Mouse (Mus musculus): ENCODE results near the gene Ankrd33. TPM values are rescaled to one million over a fixed set of nuclear protein-coding genes. Genes with fewer than 3 reads are reported as not detected.
"Not testable (repeated sequence)": the region's sequence is repeated elsewhere in the genome, so short reads cannot be mapped to it uniquely, and the experiment has no call there.

Ankrd33 gene
- total RNA-seq, 1 experiment from 2014 or later, result not detected

DNA sequence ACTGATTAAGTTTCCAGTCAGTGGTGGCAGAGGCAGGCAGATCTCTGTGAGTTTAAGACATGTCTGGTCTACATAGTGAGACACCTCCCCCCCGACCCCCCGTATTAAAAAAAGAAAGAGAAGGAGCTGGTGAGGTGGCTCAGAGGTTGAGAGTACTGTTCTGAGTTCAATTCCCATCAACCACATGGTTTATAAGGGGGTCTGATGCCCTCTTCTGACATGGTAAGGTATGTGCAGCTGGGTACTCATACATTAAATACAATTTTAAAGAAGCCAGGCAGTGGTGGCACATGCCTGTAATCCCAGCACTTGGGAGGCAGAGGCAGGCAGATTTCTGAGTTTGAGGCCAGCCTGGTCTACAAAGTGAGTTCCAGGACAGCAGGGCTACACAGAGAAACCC, 1.8 kb upstream of the Ankrd33 start:
- not testable (repeated sequence) for ATAC-seq (ENCODE audit: extremely low read depth, insufficient number of reproducible peaks, low FRiP score, poor library complexity, severe bottlenecking)

DNA sequence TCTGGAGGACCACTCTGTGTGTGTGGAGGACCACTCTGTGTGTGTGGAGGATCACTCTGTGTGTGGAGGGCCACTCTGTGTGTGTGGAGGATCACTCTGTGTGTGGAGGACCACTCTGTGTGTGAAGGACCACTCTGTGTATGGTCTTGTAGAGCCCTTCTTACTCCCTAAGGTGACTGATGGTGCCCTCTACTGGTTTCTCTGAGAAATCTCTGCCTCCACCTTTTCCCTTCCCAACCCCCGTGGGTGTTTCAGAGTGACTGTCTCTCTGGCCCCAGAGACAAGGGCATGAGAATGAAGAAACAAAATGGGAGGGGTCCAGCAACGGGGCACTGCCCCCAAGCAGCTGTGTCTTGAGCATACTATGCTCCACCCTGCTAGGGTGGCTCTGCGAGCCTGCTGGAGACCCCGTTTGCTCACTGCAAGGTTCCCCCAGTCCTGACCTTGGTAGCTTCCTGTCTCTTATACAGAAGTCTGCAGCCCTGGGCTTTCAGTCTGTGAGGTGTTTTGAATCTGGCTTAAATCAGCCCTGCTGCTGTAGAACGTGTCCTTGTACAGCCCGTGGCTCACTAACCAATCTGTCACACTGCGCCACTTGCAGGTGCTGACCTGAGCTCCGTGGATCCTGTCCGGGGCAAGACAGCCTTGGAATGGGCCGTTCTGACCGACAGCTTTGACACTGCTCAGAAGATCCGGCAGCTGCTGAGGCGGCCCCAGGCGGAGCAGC, 3.0 kb downstream of the Ankrd33 start:
- no peak for ATAC-seq (ENCODE audit: extremely low read depth, insufficient number of reproducible peaks, low FRiP score, poor library complexity, severe bottlenecking)

DNA sequence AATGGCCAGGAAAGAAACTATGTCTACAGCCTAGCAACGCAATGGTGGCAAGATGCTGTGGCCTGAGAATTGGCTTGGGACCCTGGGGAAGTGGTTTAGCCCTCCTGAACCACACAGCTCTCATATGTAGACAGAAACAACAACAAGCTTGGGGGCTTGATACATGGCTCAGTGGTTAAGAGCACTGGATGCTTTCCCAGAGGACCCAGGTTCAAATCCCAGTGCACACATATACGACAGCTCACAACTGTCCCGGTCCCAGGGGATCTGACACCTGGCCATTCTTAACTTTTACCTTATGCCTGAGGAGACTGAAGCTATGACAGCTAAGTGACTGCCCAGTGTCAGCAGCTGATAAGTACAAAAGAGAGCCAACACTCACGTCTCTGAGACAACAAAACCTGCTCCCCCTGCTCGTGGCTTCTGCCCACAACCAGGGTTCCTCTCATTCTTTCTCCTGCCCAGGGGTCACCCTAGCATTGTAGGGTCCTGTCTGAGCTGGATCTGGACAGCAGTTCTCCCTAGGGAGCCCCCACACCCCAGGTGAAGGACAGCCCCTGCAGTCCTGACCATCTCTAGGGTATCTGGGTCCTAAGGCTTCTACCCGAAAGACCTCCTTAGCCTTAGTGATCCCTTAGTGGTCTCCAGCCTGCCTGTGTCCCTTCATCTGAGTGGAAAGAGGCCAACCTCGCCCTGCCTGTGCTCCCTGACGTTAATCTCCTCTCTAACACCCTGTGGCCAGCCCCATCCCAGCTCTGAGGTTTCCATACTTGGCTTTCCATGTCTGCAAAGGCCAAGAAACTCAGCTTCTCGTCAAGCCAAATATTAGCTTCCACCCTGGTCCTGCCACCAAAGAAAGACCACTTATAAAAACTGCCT, 6.1 kb downstream of the Ankrd33 start:
- no peak for ATAC-seq (ENCODE audit: extremely low read depth, insufficient number of reproducible peaks, low FRiP score, poor library complexity, severe bottlenecking)

DNA sequence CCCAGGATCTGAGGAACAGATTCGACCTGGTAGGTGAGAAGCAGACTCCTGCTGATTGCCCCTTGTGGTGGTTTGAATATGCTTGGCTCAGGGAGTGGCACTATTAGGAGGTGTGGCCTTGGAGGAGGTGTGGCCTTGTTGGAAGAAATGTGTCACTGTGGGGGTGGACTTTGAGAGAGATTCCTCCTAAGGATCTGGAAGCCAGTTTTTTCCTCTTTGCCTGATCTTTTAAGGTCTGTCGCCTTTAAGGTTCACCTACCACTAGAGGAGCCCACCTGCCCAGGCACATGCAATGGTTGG, 6.7 kb downstream of the Ankrd33 start:
- no peak for ATAC-seq (ENCODE audit: extremely low read depth, insufficient number of reproducible peaks, low FRiP score, poor library complexity, severe bottlenecking)

DNA sequence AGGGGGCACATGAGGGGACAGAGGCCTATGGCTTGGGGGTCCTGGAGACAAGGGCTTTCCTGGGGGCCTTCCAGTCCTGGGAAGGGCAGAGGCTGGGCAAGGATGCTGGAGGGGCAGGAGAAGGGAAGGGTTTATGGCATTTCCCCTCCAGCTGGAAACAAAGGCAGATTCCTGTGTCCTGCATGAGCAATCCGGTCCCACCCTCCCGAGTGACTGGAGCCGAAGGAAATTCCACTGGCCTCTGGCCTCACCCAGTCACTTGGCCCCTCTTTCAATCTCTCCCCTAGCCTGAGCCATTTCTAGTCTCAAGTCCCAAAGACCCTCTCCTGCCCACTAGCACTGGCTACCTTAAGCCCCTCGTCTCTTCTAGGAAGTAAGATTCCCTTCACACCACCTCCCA, 7.6 kb downstream of the Ankrd33 start:
- ATAC-seq (ENCODE audit: extremely low read depth, insufficient number of reproducible peaks, low FRiP score, poor library complexity, severe bottlenecking), result no peak

DNA sequence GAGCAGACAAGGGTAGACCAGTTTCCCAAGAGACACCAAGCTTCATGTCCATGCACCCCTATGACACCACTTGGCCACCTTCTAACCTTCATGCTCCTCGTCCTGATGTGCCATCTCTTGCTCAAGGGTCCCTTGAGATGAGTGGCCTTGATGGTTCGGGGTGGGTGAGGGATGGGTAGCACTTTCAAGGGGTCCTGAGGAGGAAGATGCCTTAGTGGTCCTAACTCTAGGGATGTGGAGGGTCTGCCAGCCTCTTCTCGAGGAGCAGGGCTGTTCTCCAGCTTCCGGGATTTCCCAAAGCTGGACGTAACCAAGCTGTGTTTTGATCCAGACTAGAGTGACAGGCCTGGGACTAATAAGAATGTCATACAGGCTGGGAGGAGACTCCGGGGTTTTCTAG, 10.0 kb downstream of the Ankrd33 start:
- no peak for ATAC-seq (ENCODE audit: extremely low read depth, insufficient number of reproducible peaks, low FRiP score, poor library complexity, severe bottlenecking)

DNA sequence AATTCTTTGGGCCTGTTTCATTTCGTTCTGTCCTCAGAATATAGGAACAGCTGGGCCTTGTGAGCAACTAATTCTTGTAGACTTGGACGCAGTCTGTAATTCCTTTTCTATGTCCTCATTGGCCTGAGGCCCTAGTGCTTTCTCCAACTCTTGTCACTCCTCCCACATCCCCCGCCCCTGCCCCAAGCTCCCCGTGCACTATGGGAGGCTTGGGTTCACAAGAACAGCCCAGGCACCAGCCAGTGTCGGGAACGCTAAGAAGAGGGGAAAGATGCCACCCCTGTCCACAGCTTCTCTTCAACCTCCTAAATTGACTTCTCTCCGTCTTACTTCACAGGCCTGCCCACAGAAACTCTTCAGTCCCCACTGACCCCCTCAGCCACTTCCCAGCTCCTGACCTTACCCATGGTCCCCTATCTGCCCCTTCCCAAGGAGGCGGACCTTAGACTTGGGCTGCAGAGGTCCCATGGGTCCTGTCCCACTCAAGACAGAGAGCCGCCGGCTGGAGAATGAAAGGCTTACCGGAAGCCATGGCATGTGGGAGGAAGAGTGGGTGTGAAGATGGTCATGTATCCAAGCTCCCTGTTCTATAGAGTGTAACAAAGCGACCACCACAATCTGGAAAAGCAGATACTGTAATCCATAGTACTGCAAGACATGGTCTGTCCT, 11.5 kb downstream of the Ankrd33 start:
- ATAC-seq (ENCODE audit: extremely low read depth, insufficient number of reproducible peaks, low FRiP score, poor library complexity, severe bottlenecking), result no peak

DNA sequence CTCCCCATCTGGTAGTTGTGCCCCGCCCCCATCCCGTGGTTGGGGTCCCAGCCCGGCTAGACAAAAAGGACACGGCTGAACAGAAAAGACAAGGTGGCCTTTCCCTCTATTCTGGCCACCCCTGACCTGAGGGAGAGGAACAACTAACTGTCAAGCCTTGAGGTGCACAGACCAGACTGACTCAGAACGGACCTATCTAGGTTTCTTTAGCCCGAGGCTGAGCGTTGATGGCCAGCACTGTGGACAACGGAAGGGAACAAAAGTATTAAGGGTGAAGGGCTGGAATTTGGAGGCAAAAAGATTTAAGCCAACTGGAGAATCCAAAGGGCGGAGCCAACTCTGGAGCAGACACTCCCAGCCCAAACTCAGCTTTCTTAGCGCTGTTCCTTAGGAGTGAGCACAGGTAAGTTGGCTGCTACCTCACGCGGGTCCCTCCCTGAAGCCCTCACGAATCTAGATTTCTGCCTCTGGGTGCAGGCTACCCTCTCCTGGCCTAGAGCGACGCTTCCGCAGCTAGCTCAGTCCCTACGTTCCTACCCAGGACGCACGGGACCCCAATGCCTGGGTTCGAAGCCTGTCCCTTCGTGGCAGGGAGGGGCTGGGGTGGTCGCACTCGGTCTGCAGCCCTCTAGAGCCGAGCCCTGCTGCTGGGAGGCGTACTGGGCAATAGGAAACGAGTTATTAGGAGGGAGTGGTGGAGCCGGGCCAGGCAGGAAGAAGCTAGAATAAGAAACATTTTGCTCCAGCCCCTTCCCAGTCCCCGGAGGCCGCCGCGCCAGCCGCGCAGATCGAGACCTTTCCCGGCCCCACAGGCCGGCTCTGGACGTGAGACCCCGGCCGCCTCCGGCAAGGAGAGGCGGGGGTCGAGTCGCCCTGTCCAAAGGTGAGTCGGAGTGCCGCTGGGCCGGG, 12.9 kb downstream of the Ankrd33 start, which contains the start of gene Acvrl1:
Acvrl1 (plus strand) TSS at position 342 of the 909 bp plus-strand sequence.
- ATAC-seq (ENCODE audit: extremely low read depth, insufficient number of reproducible peaks, low FRiP score, poor library complexity, severe bottlenecking), result no peak

DNA sequence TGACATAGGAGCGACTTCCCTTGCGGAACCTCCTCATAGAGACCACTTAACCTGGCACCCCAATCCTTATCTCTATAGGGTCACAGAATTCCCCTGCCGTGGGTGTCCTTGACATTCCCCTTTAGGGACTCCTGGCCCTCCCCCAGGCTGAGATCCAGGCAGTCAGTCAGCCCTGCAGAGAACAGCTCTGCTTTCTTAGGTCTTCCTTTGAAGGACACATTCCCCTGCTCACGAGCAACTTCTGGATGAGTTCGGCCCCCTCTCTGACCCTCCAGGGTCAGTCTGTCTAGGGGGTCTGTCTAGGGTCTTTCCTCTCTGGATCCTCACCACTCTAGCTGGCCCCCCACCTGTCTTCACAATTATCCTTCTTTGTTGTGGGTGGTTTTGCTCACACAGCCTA, 13.9 kb downstream of the Ankrd33 start:
- no peak for ATAC-seq (ENCODE audit: extremely low read depth, insufficient number of reproducible peaks, low FRiP score, poor library complexity, severe bottlenecking)

DNA sequence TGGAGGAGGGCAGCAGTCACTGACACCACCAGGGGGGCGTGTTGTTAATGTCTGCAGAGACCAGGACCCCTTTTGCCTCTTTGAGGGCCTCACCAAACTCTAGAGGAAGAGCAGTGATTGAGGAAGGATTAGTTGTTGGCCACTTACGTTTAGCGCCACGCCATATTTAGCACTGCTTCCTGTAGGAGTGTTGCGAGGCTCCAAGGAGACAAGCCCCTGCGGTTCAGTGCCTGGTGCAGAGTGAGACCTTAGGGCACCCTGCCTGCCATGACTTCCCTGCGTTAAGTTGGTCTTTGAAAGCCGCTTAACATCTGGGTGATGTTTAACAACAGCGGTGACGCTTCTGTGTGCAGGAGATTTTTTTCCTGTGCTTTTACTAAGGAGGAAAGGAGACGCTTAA, 15.9 kb downstream of the Ankrd33 start:
- ATAC-seq (ENCODE audit: extremely low read depth, insufficient number of reproducible peaks, low FRiP score, poor library complexity, severe bottlenecking), result no peak

DNA sequence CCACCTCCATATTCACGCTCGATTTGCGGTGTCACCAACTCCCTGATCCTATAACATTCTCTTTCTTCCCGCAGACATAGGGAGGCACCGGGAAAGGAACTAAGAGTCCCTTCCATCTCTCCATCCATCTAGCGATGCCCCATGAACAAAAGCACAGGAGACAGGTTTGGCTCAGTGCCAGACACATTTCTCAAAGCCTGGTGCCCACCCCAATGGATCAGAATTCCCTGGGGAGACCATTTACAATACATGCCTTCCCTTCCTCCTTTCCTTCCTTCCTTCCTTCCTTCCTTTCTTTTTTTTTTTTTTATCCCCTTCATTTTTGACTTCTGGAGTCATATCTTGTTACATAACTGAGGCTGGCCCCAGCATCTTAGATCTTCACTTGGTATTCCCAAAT, 16.5 kb downstream of the Ankrd33 start:
- ATAC-seq (ENCODE audit: extremely low read depth, insufficient number of reproducible peaks, low FRiP score, poor library complexity, severe bottlenecking), result no peak

DNA sequence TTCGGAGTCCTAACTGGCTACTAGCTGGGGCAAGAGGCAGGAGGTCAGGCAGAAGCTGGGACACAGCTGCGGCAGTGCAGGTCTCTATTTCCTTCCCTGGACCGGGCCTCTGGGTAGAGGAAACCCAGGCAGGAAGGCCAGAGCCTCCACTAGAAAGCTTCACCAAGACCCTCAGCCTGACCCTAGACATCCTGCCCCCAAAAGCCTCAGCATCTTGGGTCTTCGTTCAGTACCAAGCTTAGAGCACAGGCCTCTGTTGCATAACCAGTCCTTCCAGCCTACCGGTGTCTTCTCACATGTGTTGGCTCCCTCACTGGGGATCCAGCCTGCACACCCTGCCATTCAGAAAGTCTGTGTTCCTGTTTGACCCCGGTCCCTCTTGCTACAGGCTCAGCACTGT, 17.2 kb downstream of the Ankrd33 start:
- ATAC-seq (ENCODE audit: extremely low read depth, insufficient number of reproducible peaks, low FRiP score, poor library complexity, severe bottlenecking), result no peak

DNA sequence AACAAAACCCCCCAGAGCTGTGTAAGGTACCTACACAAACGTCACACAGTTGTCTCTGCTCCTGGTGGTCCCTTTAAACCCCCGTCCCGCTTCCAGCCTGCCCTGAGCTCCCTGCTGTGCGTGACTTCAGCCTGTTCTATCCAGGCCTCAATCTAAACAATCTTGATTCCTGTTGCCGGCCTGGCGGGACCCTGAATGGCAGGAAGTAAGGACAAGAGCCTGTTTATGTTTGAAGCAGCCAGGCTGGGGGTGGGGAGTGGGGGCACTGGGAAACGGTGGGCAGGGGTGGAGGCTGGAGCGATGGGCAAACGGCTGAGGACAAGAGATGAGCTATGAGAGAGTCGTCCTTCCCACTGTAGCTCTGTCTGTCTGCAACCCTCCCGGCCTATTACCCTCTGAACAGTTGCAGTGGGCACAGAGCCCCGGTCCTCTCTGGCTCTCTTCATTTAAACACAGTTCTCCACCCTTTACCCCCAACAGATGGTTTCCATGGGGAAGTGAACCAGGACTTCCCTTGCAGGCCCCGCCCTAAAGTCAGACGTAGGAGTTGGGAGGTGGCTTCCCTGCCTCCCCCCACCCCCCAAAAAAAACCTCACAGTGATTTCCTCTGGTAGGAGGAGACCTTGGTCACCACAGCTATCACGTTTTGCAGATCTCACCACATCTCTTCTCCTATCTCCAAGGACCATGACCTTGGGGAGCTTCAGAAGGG, 18.6 kb downstream of the Ankrd33 start:
- ATAC-seq (ENCODE audit: extremely low read depth, insufficient number of reproducible peaks, low FRiP score, poor library complexity, severe bottlenecking), result peak; percentile 33

DNA sequence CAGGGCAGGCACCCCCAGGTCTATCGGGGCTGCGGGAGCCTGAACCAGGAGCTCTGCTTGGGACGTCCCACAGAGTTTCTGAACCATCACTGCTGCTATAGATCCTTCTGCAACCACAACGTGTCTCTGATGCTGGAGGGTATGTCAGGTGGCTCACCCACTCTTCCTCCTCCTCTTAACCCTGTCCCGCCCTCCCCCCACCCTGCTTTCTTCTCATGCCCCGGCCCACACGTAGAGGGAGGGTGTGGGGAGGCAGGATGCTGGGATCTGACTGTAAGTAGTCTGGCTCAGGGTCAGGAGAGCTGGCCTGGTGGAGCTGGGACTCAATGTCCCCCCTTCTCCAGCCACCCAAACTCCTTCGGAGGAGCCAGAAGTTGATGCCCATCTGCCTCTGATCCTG, 19.9 kb downstream of the Ankrd33 start:
- no peak for ATAC-seq (ENCODE audit: extremely low read depth, insufficient number of reproducible peaks, low FRiP score, poor library complexity, severe bottlenecking)

DNA sequence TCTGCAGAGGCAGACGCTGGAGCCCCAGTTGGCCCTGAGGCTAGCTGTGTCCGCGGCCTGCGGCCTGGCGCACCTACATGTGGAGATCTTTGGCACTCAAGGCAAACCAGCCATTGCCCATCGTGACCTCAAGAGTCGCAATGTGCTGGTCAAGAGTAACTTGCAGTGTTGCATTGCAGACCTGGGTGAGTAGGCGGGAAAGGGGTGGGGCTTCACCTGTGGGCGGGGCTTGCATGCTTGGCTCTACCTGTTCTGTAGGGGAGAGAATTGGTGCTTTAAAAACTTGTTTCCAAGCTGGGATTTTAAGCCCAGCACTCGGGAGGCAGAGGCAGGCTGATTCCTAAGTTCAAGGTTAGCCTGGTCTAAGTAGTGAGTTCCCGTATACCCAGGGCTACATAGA, 21.9 kb downstream of the Ankrd33 start:
- ATAC-seq (ENCODE audit: extremely low read depth, insufficient number of reproducible peaks, low FRiP score, poor library complexity, severe bottlenecking), result no peak

DNA sequence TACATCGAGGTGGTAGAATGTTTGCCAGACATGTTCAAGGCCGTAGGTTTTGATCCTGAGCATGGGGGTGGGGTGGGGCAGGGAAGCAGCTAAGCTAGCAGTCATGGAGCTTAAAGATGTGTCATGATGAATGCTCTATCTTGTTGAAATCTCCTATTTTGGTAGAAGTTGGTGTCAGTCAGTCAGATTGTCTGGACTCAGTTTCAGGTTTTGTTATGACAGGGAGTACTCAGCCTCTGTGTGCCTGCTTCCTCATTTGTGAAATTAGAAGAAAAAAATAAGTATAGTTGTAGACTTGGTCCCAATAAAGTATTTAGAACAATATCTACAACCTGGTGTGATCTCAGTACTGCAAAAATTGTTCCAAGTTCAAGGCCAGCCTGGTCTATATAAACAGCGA, 23.1 kb downstream of the Ankrd33 start:
- no peak for ATAC-seq (ENCODE audit: extremely low read depth, insufficient number of reproducible peaks, low FRiP score, poor library complexity, severe bottlenecking)

DNA sequence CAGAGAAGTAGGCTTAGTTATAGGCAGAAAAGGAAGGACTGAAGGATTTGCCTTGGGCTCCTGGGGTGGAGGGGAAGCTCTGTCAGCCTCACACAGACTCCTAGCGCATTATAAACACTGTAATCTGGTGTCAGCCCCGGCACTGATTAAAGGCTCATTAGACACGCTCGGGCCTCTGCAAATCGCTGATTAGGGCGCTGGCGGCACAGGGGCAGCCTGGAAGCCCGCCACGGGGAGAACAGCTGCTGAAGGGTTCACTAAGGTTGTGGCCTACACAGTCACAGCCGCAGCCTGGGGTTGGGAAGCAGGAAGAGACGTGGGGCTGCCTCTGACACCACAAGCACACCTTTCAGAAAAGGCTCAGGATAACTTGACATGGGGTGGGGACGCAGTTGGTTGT, 24.3 kb downstream of the Ankrd33 start:
- no peak for ATAC-seq (ENCODE audit: extremely low read depth, insufficient number of reproducible peaks, low FRiP score, poor library complexity, severe bottlenecking)

DNA sequence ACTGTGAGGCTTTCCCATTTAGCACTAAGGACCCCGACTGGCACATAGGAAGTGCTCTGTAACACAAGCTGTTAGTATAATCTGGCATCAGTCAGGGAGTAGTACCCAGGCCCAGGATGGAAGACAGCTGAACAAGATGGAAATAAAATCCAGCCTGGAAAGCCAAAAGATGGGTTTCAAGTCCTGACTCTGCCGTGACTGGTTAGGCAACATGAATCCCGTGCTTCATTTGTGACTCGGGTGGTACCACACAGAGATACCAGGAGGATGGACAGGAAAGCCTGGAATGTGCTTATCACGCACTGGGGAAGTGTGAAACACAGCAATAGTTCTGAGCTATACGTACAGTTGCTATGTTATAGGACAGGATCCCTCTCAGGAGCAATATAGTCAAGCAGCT, 25.0 kb downstream of the Ankrd33 start:
- no peak for ATAC-seq (ENCODE audit: extremely low read depth, insufficient number of reproducible peaks, low FRiP score, poor library complexity, severe bottlenecking)
